Mouse (Mus musculus): ENCODE data around the gene BC049352.

- TF ChIP-seq CTCF (IDR thresholded peaks at IDR 0.05): no peak
- TF ChIP-seq POLR2A (IDR thresholded peaks at IDR 0.05; ENCODE audit: insufficient read depth, low read depth, low read length): no peak
Measured at GRCm38 (mm10) chr9:45205143-45205542, 23.3 kb downstream of the BC049352 start.

All from heart, adult 2 months (tissue).